Mouse (Mus musculus) spleen, adult 2 months (tissue): ENCODE measurements around the gene Paqr8.

Source experiments
- CTCF ChIP-seq: fragments of 200-500 bp; IDR thresholded peaks from 2 replicates; pipeline ENCODE4 v1.5.1; 2011; ENCODE audit warnings: mild to moderate bottlenecking, inconsistent platforms; ENCODE audit not compliant: insufficient read depth, insufficient read length, insufficient replicate concordance; ENCODE audit errors: extremely low read depth
- POLR2A ChIP-seq: fragments of 200-500 bp; IDR thresholded peaks from 2 replicates; pipeline ENCODE4 v1.6.1; 2011; ENCODE audit warnings: low read depth, low read length, inconsistent platforms

DNA sequence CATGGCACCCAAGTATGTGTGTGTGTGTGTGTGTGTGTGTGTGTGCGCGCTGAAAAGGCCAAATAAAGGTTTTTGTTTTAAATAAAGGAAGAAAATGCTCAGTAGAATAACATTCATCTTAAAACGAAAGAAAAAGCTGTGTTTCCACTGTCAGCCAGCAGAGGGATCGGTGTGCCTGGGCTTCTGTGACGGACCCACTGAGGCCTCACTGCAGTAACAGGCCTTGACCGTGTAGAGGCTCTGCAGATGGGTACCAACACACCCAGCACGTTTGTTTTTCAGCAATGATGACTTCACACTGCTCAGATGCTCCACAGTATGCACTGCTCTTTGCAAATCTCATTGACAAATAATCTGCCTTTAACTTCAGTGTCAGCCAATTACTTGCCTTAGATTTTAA lies 43.1 kb downstream of the Paqr8 start:
- TF ChIP-seq CTCF (peak; percentile 66; the same call in 1 of the 2 replicates), POLR2A (no peak)
